Mouse (Mus musculus) bone marrow macrophage, adult 2 months (primary cell): ENCODE measurements around the gene Gpbp1l1. TPM values are rescaled to one million over a fixed set of nuclear protein-coding genes. Genes with fewer than 3 reads are reported as not detected.

Experiments used
- H3K27ac ChIP-seq: 2 replicates; pipeline ENCODE4 v1.5.1; 2012; ENCODE audit warnings: low read depth, low read length; ENCODE audit not compliant: insufficient read depth
- H3K4me1 ChIP-seq: 2 replicates; pipeline ENCODE4 v1.6.1; 2012; ENCODE audit warnings: low read length; ENCODE audit not compliant: control insufficient read depth, insufficient read depth
- H3K4me3 ChIP-seq: 2 replicates; pipeline ENCODE4 v1.5.1; 2012; ENCODE audit warnings: mild to moderate bottlenecking, low read length, moderate library complexity; ENCODE audit not compliant: insufficient read depth
- CTCF ChIP-seq: IDR thresholded peaks from 2 replicates; pipeline ENCODE4 v1.5.1; 2012; ENCODE audit warnings: low read depth, mild to moderate bottlenecking, low read length, moderate library complexity
- POLR2A ChIP-seq: IDR thresholded peaks from 2 replicates; pipeline ENCODE4 v1.6.1; 2012; ENCODE audit warnings: mild to moderate bottlenecking, low read depth, low read length, borderline replicate concordance
- polyA plus RNA-seq: library from polyadenylated mRNA; stranded (reverse); fragments of >200 nt; gene quantifications from 2 replicates; pipeline ENCODE4 v1.2.4, GENCODE M21; 2012; ENCODE audit not compliant: missing spikeins, insufficient read depth, insufficient read length

Gene Gpbp1l1
- polyA plus RNA-seq, 1 experiment, result 64.7 TPM

DNA sequence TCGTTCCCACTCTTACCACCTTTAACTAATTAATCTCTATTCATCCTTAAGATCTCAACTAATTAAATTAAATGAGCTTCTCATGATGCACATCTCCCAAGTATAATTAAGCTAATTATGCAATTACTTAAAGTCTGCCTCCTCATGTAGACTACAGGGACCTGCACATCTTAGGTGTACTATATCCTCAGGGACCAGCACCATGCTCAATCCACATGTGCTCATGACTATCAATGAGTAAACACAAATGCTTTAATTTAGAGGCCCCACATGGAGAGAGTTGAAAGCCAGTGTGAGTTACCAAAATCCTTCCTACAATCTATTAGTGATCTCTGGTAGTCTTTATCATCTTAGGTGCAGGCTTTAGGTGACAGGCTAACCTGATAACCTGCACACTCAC, 77.7 kb downstream of the Gpbp1l1 start:
- TF ChIP-seq CTCF, result no peak
- no peak for TF ChIP-seq POLR2A

DNA sequence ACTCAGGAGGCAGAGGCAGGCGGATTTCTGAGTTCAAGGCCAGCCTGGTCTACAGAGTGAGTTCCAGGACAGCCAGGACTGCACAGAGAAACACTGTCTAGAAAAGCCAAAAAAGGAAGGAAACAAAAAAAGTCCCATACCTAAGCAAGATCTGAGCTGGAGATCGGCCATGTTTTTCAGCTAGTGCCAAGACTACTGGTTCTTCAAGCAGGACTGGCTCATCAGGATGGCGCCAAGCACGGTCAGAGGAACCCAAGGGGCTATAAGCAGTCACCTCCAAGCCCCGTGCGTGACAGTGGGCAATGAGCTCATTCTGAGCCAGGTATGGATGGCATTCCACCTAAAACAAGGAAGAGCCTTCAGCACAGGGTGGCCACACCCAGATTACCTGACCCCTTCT, 81.4 kb downstream of the Gpbp1l1 start:
- no peak overlapping the region for H3K4me3 ChIP-seq
- TF ChIP-seq CTCF, result no peak
- no peak for TF ChIP-seq POLR2A
- H3K27ac ChIP-seq, result no peak overlapping the region
- no peaks in the 10 kb centered on the region for H3K4me1 ChIP-seq

More for the DNA sequence above, 77.7 kb downstream of the Gpbp1l1 start:
- no peak overlapping the region for H3K27ac ChIP-seq
- no peak overlapping the region for H3K4me3 ChIP-seq
- peaks cover 9% of the 10 kb centered on the region for H3K4me1 ChIP-seq

DNA sequence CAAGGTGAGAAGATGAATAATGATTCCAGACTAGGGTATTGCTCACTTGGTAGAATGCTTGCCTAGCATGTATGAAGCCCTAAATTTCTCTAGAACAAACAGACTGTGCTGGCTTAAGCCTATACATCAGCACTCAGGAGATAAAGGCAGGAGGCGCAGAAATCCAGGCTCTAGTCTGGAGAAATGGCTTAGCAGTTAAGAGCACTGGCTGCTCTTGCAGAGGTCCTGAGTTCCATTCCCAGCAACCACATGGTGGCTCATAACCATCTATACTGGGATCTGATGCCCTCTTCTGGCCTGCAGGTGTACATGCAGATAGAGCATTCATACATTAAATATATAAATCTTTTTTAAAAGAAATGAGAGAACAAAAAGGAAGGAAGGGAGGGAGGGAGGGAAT, 84.6 kb downstream of the Gpbp1l1 start:
- no peak for TF ChIP-seq CTCF
- no peak for TF ChIP-seq POLR2A
- H3K4me3 ChIP-seq, result no peak overlapping the region
- H3K4me1 ChIP-seq, result peaks cover 15% of the 10 kb centered on the region
- H3K27ac ChIP-seq, result no peak overlapping the region

Other genes with a start within 250 kb of the Gpbp1l1 start
- 17.5 and 21.9 TPM in 2 replicates for gene Mast2, start 93.5 kb upstream of the Gpbp1l1 start, polyA plus RNA-seq
- gene Ipp, start 50.1 kb upstream of the Gpbp1l1 start, polyA plus RNA-seq, result 3.3 and 3.6 TPM in 2 replicates
- 16.7 and 18.5 TPM in 2 replicates for gene Tmem69, start 1.7 kb upstream of the Gpbp1l1 start, polyA plus RNA-seq
- gene Ccdc17, start 39.0 kb downstream of the Gpbp1l1 start, polyA plus RNA-seq, result 5.5 and 6.0 TPM in 2 replicates
- gene Nasp, start 70.3 kb downstream of the Gpbp1l1 start, polyA plus RNA-seq, result 44.2 and 48.6 TPM in 2 replicates
- gene Akr1a1, start 94.0 kb downstream of the Gpbp1l1 start, polyA plus RNA-seq, result 1,749 and 1,754 TPM in 2 replicates
- gene Prdx1, start 127.9 kb downstream of the Gpbp1l1 start, polyA plus RNA-seq, result 2,298 and 2,420 TPM in 2 replicates
- gene Mmachc, start 150.7 kb downstream of the Gpbp1l1 start, polyA plus RNA-seq, result 3.6 and 4.5 TPM in 2 replicates
- gene Ccdc163, start 150.9 kb downstream of the Gpbp1l1 start, polyA plus RNA-seq, result 54.8 and 71.5 TPM in 2 replicates
- 13.2 and 15.2 TPM in 2 replicates for gene Tesk2, start 163.3 kb downstream of the Gpbp1l1 start, polyA plus RNA-seq
- 15.7 and 20.6 TPM in 2 replicates for gene Toe1, start 250.0 kb downstream of the Gpbp1l1 start, polyA plus RNA-seq